Mouse (Mus musculus) brain, embryonic 18.5 days (tissue): Measurements from ENCODE around the gene Ank2.

Experiments used
- DNase-seq: peaks from one replicate; pipeline ENCODE4 v3.0.0-alpha.2; 2012; ENCODE audit warnings: low read depth, low spot score

Ank2 gene

DNA sequence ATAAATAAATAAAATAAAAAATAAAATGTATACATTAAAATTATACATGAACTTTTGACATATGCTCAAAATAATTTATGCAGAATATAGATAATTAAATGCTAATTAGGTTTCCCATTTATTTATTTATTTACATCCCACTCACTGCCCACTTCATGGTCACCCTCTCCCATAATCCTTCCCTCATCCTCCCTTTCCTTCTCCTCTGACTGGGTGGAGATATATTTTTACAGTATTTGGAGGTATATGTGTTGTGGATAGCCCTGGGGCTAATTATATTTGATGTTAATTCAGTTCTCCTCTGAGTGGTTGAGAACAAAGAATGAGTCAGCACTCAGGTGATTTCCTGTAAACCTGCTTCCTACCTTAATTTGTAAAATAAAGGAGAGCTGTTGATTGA lies 582.8 kb downstream of the Ank2 start:
- no peak for DNase-seq

DNA sequence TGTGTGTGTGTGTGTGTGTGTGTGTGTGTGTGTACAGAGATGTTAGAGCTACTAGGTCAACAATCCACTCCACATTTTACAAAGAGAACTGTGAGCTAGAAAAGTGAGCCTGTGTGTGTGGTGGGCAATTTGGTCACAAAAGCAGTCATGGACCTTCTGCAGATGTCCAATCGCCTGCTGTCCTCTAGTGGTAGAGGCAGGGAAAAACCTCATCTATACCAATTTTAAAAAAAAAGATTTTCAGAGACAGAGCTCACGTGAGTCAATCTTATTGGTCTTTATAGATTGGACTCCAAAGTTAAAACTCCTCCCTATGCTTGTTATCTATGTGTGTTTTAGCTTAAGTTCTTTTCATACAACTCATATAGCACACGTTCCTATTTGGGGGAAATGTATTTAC lies 595.6 kb downstream of the Ank2 start:
- peak; percentile 55 for DNase-seq

DNA sequence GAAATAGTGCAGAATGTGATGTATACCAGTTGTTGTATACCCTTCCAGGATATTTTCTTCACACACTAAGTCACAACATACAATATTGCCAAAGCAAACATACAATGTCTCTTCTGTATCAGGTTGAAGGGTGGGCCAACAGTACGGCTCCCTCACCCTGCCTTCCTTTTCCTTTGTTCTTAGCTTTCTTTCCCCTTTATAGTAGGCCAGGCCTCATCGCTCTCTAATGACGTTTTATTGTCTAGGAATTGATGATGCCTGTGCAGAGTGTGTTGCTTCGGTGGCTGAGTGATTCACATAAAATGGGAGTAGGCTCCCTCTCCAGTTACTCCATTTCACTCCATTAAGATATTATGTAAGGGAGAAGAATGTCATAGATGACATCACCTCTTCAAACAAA lies 612.5 kb downstream of the Ank2 start:
- no peak for DNase-seq

DNA sequence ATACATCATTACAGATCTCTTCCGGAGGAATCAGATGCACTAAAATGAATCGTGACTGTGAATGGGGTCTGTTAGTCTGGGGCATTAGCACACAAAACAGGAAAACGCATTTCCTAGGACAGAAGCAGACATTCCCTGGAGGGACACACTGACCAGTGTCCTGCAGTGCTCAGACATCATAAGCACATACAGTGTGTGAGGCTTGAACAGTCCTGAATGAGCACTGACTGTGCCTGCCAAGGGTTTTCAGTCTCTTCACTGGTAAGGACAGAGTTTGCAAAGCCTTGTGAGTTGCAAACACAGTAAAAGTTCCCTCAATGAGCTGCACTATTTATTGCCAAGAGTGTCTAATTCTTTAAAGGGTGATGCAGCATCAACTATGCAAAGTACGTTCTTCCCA lies 613.1 kb downstream of the Ank2 start:
- no peak for DNase-seq

DNA sequence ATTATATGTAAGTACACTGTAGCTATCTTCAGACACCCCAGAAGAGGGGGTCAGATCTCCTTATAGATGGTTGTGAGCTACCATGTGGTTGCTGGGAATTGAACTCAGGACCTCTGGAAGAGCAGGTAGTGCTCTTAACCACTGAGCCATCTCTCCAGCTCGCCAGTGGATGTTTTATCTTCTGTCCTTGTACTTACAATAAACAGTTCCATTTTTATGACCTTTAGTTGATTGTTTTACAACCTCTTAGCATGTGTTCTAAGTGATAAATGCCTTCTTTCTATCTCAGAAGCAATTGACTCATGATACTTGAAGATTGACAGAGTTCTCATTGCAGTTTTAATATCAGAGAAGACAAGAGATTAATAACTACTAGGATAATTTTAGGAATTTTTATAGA lies 620.9 kb downstream of the Ank2 start:
- DNase-seq = no peak
